Mouse (Mus musculus): ENCODE results near the gene Atxn2. TPM values are rescaled to one million over a fixed set of nuclear protein-coding genes. Genes with fewer than 3 reads are reported as not detected.
"Not testable (repeated sequence)": the region's sequence is repeated elsewhere in the genome, so short reads cannot be mapped to it uniquely, and the experiment has no call there.

Atxn2 gene
- polyA plus RNA-seq, 1 experiment from 2014 or later = 60.1 TPM

GRCm38 (mm10) chr5:121718462-121718861, 7.3 kb downstream of the Atxn2 start:
- no peak for ATAC-seq
- Histone ChIP-seq H3K27me3 (ENCODE audit: control insufficient read depth, insufficient read depth, low read depth, low read length) (no peaks in the 10 kb centered on the region), H3K9ac (ENCODE audit: low read depth, low read length) (no peak overlapping the region), H3K4me1 (ENCODE audit: control insufficient read depth, insufficient read depth, low read length) (peaks cover 41% of the 10 kb centered on the region), H3K36me3 (ENCODE audit: control insufficient read depth, insufficient read depth, low read length) (no peaks in the 10 kb centered on the region), H3K4me3 (ENCODE audit: low read depth, low read length) (no peak overlapping the region), H3K4me2 (ENCODE audit: low read length) (no peak overlapping the region), H3K9me3 (replicated peaks; ENCODE audit: control insufficient read depth, low read length, poor library complexity, severe bottlenecking) (no peaks in the 10 kb centered on the region), H3K27ac (ENCODE audit: low read length) (no peak overlapping the region)
- 76% methylated on average over 5 of the region's 5 CpGs for WGBS

DNA sequence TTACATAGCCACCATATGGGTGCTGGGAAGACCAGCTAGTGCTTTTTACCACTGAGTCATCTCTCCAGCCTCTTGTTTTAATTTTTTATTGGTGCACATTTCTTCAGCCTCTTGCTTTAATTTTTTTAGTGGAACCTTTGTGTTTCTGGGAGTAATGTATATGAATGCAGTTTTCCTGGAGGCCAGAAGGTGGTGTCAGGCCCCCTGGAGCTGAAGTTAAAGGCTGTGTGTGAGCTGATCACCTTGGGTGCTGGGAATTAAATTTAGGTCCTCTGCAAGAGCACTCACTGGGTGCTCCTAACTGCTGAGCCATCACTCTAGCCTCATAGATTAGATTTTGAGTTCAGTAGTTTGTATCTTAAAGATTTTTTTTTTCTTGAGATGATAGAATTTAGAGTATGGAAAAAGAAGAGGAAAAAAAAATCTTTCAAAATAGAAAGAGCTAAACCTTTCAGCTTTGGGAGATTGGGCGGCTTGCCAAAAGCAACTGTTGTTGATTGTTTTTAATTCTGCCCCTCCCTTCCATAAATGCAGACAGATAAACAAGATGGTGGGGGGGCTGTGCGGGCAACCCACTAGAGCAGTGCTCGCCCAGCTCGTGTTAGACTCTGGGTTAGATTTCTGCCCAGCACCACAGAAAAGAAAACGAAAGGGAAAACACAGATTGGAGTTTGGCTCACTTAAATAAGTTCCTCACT, 9.9 kb downstream of the Atxn2 start:
- H3K4me2 ChIP-seq (ENCODE audit: low read length) = no peak overlapping the region
- WGBS = 93% methylated on average over 5 of the region's 5 CpGs
- no peaks in the 10 kb centered on the region for H3K36me3 ChIP-seq (ENCODE audit: control insufficient read depth, insufficient read depth, low read length)
- H3K9ac ChIP-seq (ENCODE audit: low read depth, low read length) = no peak overlapping the region
- no peak for ATAC-seq
- H3K4me1 ChIP-seq (ENCODE audit: control insufficient read depth, insufficient read depth, low read length) = peaks cover 18% of the 10 kb centered on the region
- H3K27ac ChIP-seq (ENCODE audit: low read length) = no peak overlapping the region
- no peak overlapping the region for H3K4me3 ChIP-seq (ENCODE audit: low read depth, low read length)
- H3K9me3 ChIP-seq (replicated peaks; ENCODE audit: control insufficient read depth, low read length, poor library complexity, severe bottlenecking) = no peaks in the 10 kb centered on the region
- H3K27me3 ChIP-seq (ENCODE audit: control insufficient read depth, insufficient read depth, low read depth, low read length) = no peaks in the 10 kb centered on the region

DNA sequence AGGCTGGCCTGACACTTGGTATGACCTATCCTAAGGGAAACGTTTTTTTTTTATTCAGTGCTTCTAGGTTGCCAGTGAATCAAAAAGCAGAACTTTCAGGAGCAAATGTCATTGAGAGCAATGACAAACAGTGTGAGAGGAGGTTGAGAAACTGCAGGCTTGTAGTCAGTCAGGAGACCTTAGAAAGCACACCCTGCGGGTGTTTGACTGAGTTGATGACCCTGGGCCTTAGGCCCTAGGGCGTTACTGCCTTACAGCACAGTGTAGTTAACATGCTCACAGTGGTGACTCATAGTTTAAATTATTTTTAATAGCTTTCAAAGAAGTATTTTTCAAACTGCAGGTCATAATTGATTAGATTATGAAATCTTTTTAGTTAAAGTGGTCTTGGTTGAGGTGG, 10.7 kb downstream of the Atxn2 start:
- Histone ChIP-seq H3K27ac (ENCODE audit: low read length) (no peak overlapping the region), H3K27me3 (ENCODE audit: control insufficient read depth, insufficient read depth, low read depth, low read length) (no peaks in the 10 kb centered on the region), H3K36me3 (ENCODE audit: control insufficient read depth, insufficient read depth, low read length) (no peaks in the 10 kb centered on the region), H3K9me3 (replicated peaks; ENCODE audit: control insufficient read depth, low read length, poor library complexity, severe bottlenecking) (no peaks in the 10 kb centered on the region), H3K4me2 (ENCODE audit: low read length) (no peak overlapping the region), H3K9ac (ENCODE audit: low read depth, low read length) (no peak overlapping the region), H3K4me3 (ENCODE audit: low read depth, low read length) (no peak overlapping the region), H3K4me1 (ENCODE audit: control insufficient read depth, insufficient read depth, low read length) (peaks cover 16% of the 10 kb centered on the region)
- 82% methylated on average over 3 of the region's 3 CpGs for WGBS
- ATAC-seq = no peak

DNA sequence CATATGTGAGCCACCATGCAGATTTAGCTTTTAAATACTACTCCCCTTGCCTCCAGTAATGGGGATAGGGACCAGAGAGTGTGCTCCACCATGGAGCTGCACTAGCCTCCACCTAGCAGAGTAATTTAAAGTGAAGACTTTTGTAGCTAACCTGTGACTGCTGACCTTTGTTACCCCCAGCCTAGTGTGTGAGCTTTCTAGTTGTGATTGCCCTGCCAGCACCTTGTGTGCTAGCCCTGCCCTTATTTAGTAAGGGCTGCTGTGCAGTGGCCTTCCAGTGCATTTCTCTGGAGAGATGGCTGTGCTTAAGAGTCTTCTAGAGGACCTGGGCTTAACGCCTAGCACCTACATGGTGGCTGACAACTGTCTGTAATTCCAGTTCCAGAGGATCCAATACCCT, 13.5 kb downstream of the Atxn2 start:
- no peak overlapping the region for H3K27ac ChIP-seq (ENCODE audit: low read length)
- H3K4me1 ChIP-seq (ENCODE audit: control insufficient read depth, insufficient read depth, low read length) = peaks cover 3% of the 10 kb centered on the region; the same call in 1 of the 2 replicates
- no peak overlapping the region for H3K9ac ChIP-seq (ENCODE audit: low read depth, low read length)
- no peaks in the 10 kb centered on the region for H3K27me3 ChIP-seq (ENCODE audit: control insufficient read depth, insufficient read depth, low read depth, low read length)
- no peak overlapping the region for H3K4me2 ChIP-seq (ENCODE audit: low read length)
- ATAC-seq = no peak
- WGBS = 88% methylated on average over 1 of the region's 1 CpGs
- H3K4me3 ChIP-seq (ENCODE audit: low read depth, low read length) = no peak overlapping the region
- no peaks in the 10 kb centered on the region for H3K9me3 ChIP-seq (replicated peaks; ENCODE audit: control insufficient read depth, low read length, poor library complexity, severe bottlenecking)
- H3K36me3 ChIP-seq (ENCODE audit: control insufficient read depth, insufficient read depth, low read length) = no peaks in the 10 kb centered on the region

DNA sequence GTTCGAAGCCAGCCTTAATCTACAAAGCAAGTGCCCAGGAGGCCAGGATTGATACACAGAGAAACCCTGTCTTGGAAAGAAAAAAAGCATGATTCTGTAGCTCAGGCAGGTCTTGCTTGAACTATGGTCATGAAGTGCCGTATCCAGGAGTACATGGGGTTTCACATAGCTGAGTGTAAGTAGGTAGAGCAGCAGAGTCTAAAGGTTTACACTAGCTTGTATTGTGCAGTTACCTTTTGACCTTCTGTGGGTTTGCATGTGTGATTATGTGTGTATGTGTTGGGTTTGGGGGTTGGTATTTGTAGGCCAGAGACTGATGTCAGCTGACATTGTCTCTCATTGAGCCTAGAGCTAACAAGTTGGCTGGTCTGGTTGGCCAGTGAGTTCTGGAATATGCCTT, 18.9 kb downstream of the Atxn2 start:
- Histone ChIP-seq H3K4me2 (ENCODE audit: low read length) (no peak overlapping the region), H3K27me3 (ENCODE audit: control insufficient read depth, insufficient read depth, low read depth, low read length) (no peaks in the 10 kb centered on the region), H3K36me3 (ENCODE audit: control insufficient read depth, insufficient read depth, low read length) (no peaks in the 10 kb centered on the region), H3K4me3 (ENCODE audit: low read depth, low read length) (no peak overlapping the region), H3K9me3 (replicated peaks; ENCODE audit: control insufficient read depth, low read length, poor library complexity, severe bottlenecking) (no peaks in the 10 kb centered on the region), H3K4me1 (ENCODE audit: control insufficient read depth, insufficient read depth, low read length) (no peaks in the 10 kb centered on the region), H3K9ac (ENCODE audit: low read depth, low read length) (no peak overlapping the region), H3K27ac (ENCODE audit: low read length) (no peak overlapping the region)
- no peak for ATAC-seq
- WGBS = 100% methylated on average over 2 of the region's 2 CpGs

- Histone ChIP-seq H3K4me2 (ENCODE audit: low read length) (no peak overlapping the region), H3K36me3 (ENCODE audit: control insufficient read depth, insufficient read depth, low read length) (no peaks in the 10 kb centered on the region; the same call in 1 of the 2 replicates), H3K27me3 (ENCODE audit: control insufficient read depth, insufficient read depth, low read depth, low read length) (no peaks in the 10 kb centered on the region), H3K4me1 (ENCODE audit: control insufficient read depth, insufficient read depth, low read length) (no peaks in the 10 kb centered on the region), H3K4me3 (ENCODE audit: low read depth, low read length) (no peak overlapping the region), H3K9ac (ENCODE audit: low read depth, low read length) (no peak overlapping the region), H3K9me3 (replicated peaks; ENCODE audit: control insufficient read depth, low read length, poor library complexity, severe bottlenecking) (no peaks in the 10 kb centered on the region), H3K27ac (ENCODE audit: low read length) (no peak overlapping the region)
- no peak for ATAC-seq
- WGBS = 92% methylated on average over 3 of the region's 3 CpGs
These were observed 25.5 kb downstream of the Atxn2 start for GRCm38 (mm10) chr5:121736641-121737040.

DNA sequence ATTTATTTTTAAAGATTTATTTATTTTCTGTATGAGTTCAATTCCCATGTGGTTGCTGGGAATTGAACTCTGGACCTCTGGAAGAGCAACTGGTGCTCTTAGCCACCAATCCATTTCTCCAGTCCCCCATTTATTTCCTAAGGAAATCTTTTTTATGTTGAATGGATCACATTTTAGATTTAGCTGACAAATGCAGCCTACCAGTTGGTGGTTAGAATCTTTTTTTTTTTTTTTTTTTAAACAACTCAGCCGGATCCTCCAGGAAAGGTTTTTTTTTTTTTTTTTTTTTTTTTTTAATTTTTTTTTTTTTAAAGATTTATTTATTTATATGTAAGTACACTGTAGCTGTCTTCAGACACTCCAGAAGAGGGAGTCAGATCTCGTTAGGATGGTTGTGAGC, 27.0 kb downstream of the Atxn2 start:
- H3K4me1 ChIP-seq (ENCODE audit: control insufficient read depth, insufficient read depth, low read length); H3K4me3 ChIP-seq (ENCODE audit: low read depth, low read length); H3K9ac ChIP-seq (ENCODE audit: low read depth, low read length); H3K27me3 ChIP-seq (ENCODE audit: control insufficient read depth, insufficient read depth, low read depth, low read length); H3K9me3 ChIP-seq (replicated peaks; ENCODE audit: control insufficient read depth, low read length, poor library complexity, severe bottlenecking); H3K27ac ChIP-seq (ENCODE audit: low read length); H3K4me2 ChIP-seq (ENCODE audit: low read length); H3K36me3 ChIP-seq (ENCODE audit: control insufficient read depth, insufficient read depth, low read length); ATAC-seq: not testable (repeated sequence)
- 83% methylated on average over 1 of the region's 2 CpGs for WGBS

DNA sequence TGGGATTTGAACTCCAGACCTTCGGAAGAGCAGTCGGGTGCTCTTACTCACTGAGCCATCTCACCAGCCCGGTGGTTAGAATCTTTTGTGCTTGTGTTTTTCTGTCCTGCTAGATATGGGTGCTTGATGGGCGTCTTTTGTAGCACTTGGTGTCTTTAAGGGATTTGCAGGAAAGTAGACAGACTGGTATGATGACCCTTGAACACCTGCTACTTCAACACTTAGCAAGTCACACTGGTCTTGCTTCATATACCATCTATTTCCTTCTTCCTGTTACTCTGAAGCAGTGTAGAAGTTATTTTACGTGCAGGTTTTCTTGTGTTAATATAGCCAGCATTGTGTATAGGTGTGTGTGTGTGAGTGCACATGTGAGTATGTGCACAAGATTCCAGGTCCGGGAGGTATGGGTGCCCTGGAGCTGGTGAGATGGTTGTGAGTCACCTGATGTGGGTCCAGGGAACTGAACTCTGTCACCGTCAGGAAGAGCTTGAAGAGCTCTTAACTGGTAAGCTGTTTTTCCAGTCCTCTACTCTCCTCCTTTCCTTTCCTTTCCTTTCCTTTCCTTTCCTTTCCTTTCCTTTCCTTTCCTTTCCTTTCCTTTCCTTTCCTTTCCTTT, 27.5 kb downstream of the Atxn2 start:
- no peaks in the 10 kb centered on the region; the same call in 1 of the 2 replicates for H3K36me3 ChIP-seq (ENCODE audit: control insufficient read depth, insufficient read depth, low read length)
- no peaks in the 10 kb centered on the region for H3K9me3 ChIP-seq (replicated peaks; ENCODE audit: control insufficient read depth, low read length, poor library complexity, severe bottlenecking)
- H3K9ac ChIP-seq (ENCODE audit: low read depth, low read length) = no peak overlapping the region
- H3K27ac ChIP-seq (ENCODE audit: low read length) = no peak overlapping the region
- no peak overlapping the region for H3K4me2 ChIP-seq (ENCODE audit: low read length)
- no peak for ATAC-seq
- H3K4me3 ChIP-seq (ENCODE audit: low read depth, low read length) = no peak overlapping the region
- no peaks in the 10 kb centered on the region for H3K27me3 ChIP-seq (ENCODE audit: control insufficient read depth, insufficient read depth, low read depth, low read length)
- WGBS = 94% methylated on average over 7 of the region's 7 CpGs
- no peaks in the 10 kb centered on the region for H3K4me1 ChIP-seq (ENCODE audit: control insufficient read depth, insufficient read depth, low read length)

- WGBS = 89% methylated on average over 1 of the region's 1 CpGs
- Histone ChIP-seq H3K9ac (ENCODE audit: low read depth, low read length) (no peak overlapping the region), H3K4me1 (ENCODE audit: control insufficient read depth, insufficient read depth, low read length) (no peaks in the 10 kb centered on the region), H3K9me3 (replicated peaks; ENCODE audit: control insufficient read depth, low read length, poor library complexity, severe bottlenecking) (no peaks in the 10 kb centered on the region), H3K27ac (ENCODE audit: low read length) (no peak overlapping the region), H3K27me3 (ENCODE audit: control insufficient read depth, insufficient read depth, low read depth, low read length) (no peaks in the 10 kb centered on the region), H3K4me3 (ENCODE audit: low read depth, low read length) (no peak overlapping the region), H3K4me2 (ENCODE audit: low read length) (no peak overlapping the region), H3K36me3 (ENCODE audit: control insufficient read depth, insufficient read depth, low read length) (no peaks in the 10 kb centered on the region)
- ATAC-seq = no peak
These were observed 29.4 kb downstream of the Atxn2 start for GRCm38 (mm10) chr5:121740516-121740915.

All from midbrain, embryonic 16.5 days (tissue).